Mouse (Mus musculus) kidney, embryonic 14.5 days (tissue): Measurements from ENCODE around the gene Mvp. TPM values are rescaled to one million over a fixed set of nuclear protein-coding genes. Genes with fewer than 3 reads are reported as not detected.

Experiments used
- ATAC-seq: fragments of 200-750 bp; cut with Nextera tagmentation; 2 replicates; pipeline ENCODE4 v1.8.0; 2017; ENCODE audit warnings: moderate number of reproducible peaks, mild to moderate bottlenecking, moderate TSS enrichment, moderate library complexity; ENCODE audit not compliant: low FRiP score, low TSS enrichment
- H3K27ac ChIP-seq: fragments of 300-500 bp; sonication (generic); 2 replicates; pipeline ENCODE4 v1.5.1; 2014; ENCODE audit warnings: low read depth, mild to moderate bottlenecking, low read length, moderate library complexity, mixed read lengths
- H3K27me3 ChIP-seq: fragments of 300-500 bp; sonication (generic); 2 replicates; pipeline ENCODE4 v1.6.1; 2014; ENCODE audit warnings: mild to moderate bottlenecking, low read length; ENCODE audit not compliant: control insufficient read depth, insufficient read depth
- H3K36me3 ChIP-seq: fragments of 300-500 bp; sonication (generic); 2 replicates; pipeline ENCODE4 v1.6.1; 2014; ENCODE audit warnings: low read length, mixed read lengths; ENCODE audit not compliant: control insufficient read depth, insufficient read depth
- H3K4me1 ChIP-seq: fragments of 300-500 bp; sonication (generic); 2 replicates; pipeline ENCODE4 v1.6.1; 2014; ENCODE audit warnings: low read length, mixed read lengths; ENCODE audit not compliant: control insufficient read depth, insufficient read depth
- H3K4me2 ChIP-seq: fragments of 300-500 bp; sonication (generic); replicated peaks from 2 replicates; pipeline ENCODE4 v1.6.1; 2014; ENCODE audit warnings: low read depth, mild to moderate bottlenecking, low read length
- H3K4me3 ChIP-seq: fragments of 300-500 bp; sonication (generic); 2 replicates; pipeline ENCODE4 v1.5.1; 2014; ENCODE audit warnings: mild to moderate bottlenecking, low read length
- H3K9ac ChIP-seq: fragments of 300-500 bp; sonication (generic); 2 replicates; pipeline ENCODE4 v1.6.1; 2014; ENCODE audit warnings: low read depth, mild to moderate bottlenecking, low read length, moderate library complexity
- H3K9me3 ChIP-seq: fragments of 300-500 bp; sonication (generic); 2 replicates; pipeline ENCODE4 v1.6.1; 2016; ENCODE audit warnings: low read length; ENCODE audit not compliant: control insufficient read depth
- WGBS: fragments of 180-500 bp; shearing (Covaris S2); extraction: QIAGEN DNeasy Blood & Tissue Kit; methylation state at CpG from one replicate; pipeline ENCODE4 v1.1.7; 2014; 5-methylcytosine and 5-hydroxymethylcytosine counted together
- polyA plus RNA-seq: library from polyadenylated mRNA; unstranded; fragments of >200 nt; fragmentation: Nextera tagmentation; extraction: Ambion mirVana; gene quantifications from 2 replicates; pipeline ENCODE4 v1.2.1, GENCODE M21; 2014

Gene Mvp
- polyA plus RNA-seq, 1 experiment from 2014 or later, result 9.7 TPM

GRCm38 (mm10) chr7:126986319-126986718, 28.1 kb downstream of the Mvp start:
- WGBS, result 45% methylated on average over 9 of the region's 9 CpGs
- Histone ChIP-seq H3K9ac (no peak overlapping the region), H3K4me3 (no peak overlapping the region), H3K9me3 (no peaks in the 10 kb centered on the region), H3K27me3 (no peaks in the 10 kb centered on the region), H3K4me1 (no peaks in the 10 kb centered on the region), H3K36me3 (no peaks in the 10 kb centered on the region; the same call in 1 of the 2 replicates), H3K27ac (no peak overlapping the region), H3K4me2 (no peak overlapping the region)
- ATAC-seq, result peak; percentile 59; the same call in 1 of the 2 replicates

- ATAC-seq, result no peak
- H3K4me2 ChIP-seq, result no peak overlapping the region
- WGBS, result 20% methylated on average over 10 of the region's 10 CpGs
- H3K9me3 ChIP-seq, result no peaks in the 10 kb centered on the region
- H3K27ac ChIP-seq, result no peak overlapping the region
- no peaks in the 10 kb centered on the region for H3K4me1 ChIP-seq
- no peak overlapping the region for H3K9ac ChIP-seq
- H3K4me3 ChIP-seq, result no peak overlapping the region
- H3K27me3 ChIP-seq, result no peaks in the 10 kb centered on the region
- H3K36me3 ChIP-seq, result peaks cover 10% of the 10 kb centered on the region
Measured at GRCm38 (mm10) chr7:126984667-126985444, 29.6 kb downstream of the Mvp start.

GRCm38 (mm10) chr7:126983113-126983512, 31.3 kb downstream of the Mvp start:
- Histone ChIP-seq H3K27ac (no peak overlapping the region), H3K4me3 (no peak overlapping the region), H3K4me1 (no peaks in the 10 kb centered on the region), H3K36me3 (peaks cover 27% of the 10 kb centered on the region), H3K9me3 (no peaks in the 10 kb centered on the region), H3K4me2 (no peak overlapping the region), H3K27me3 (no peaks in the 10 kb centered on the region), H3K9ac (no peak overlapping the region)
- no peak for ATAC-seq
- WGBS, result 67% methylated on average over 7 of the region's 7 CpGs

- H3K9me3 ChIP-seq, result no peaks in the 10 kb centered on the region
- no peak for ATAC-seq
- no peak overlapping the region for H3K4me2 ChIP-seq
- peaks cover 3% of the 10 kb centered on the region; the same call in 1 of the 2 replicates for H3K4me1 ChIP-seq
- 81% methylated on average over 4 of the region's 4 CpGs for whole genome bisulfite sequencing
- H3K36me3 ChIP-seq, result peaks cover 30% of the 10 kb centered on the region
- no peak overlapping the region for H3K9ac ChIP-seq
- H3K27me3 ChIP-seq, result no peaks in the 10 kb centered on the region
- no peak overlapping the region for H3K4me3 ChIP-seq
- H3K27ac ChIP-seq, result no peak overlapping the region
Measured at GRCm38 (mm10) chr7:126982054-126982453, 32.4 kb downstream of the Mvp start.

GRCm38 (mm10) chr7:126981601-126982000, 32.8 kb downstream of the Mvp start:
- Histone ChIP-seq H3K4me1 (peaks cover 4% of the 10 kb centered on the region; the same call in 1 of the 2 replicates), H3K4me3 (no peak overlapping the region), H3K4me2 (no peak overlapping the region), H3K9me3 (no peaks in the 10 kb centered on the region), H3K36me3 (peaks cover 30% of the 10 kb centered on the region), H3K9ac (no peak overlapping the region), H3K27me3 (no peaks in the 10 kb centered on the region), H3K27ac (no peak overlapping the region)
- ATAC-seq, result no peak
- WGBS, result 87% methylated on average over 2 of the region's 2 CpGs

GRCm38 (mm10) chr7:126978841-126979240, 35.6 kb downstream of the Mvp start:
- 87% methylated on average over 6 of the region's 6 CpGs for WGBS

GRCm38 (mm10) chr7:126976878-126977459, 37.5 kb downstream of the Mvp start:
- H3K9ac ChIP-seq, result peak overlapping the region; percentile 99
- ATAC-seq, result no peak
- peak overlapping the region; percentile 97; the same call in 1 of the 2 replicates for H3K27ac ChIP-seq
- H3K27me3 ChIP-seq, result no peaks in the 10 kb centered on the region
- WGBS, result 26% methylated on average over 14 of the region's 14 CpGs
- H3K36me3 ChIP-seq, result peaks cover 30% of the 10 kb centered on the region
- peak overlapping the region; percentile 58 for H3K4me2 ChIP-seq
- H3K9me3 ChIP-seq, result no peaks in the 10 kb centered on the region
- peaks cover 4% of the 10 kb centered on the region; the same call in 1 of the 2 replicates for H3K4me1 ChIP-seq
- peak overlapping the region; percentile 100 for H3K4me3 ChIP-seq

More at GRCm38 (mm10) chr7:126978841-126979240, 35.6 kb downstream of the Mvp start:
- Histone ChIP-seq H3K27me3 (no peaks in the 10 kb centered on the region), H3K9ac (no peak overlapping the region), H3K9me3 (no peaks in the 10 kb centered on the region), H3K4me1 (peaks cover 4% of the 10 kb centered on the region; the same call in 1 of the 2 replicates), H3K27ac (no peak overlapping the region), H3K4me3 (no peak overlapping the region), H3K4me2 (no peak overlapping the region), H3K36me3 (peaks cover 30% of the 10 kb centered on the region)
- ATAC-seq, result no peak

- H3K4me1 ChIP-seq, result peaks cover 4% of the 10 kb centered on the region; the same call in 1 of the 2 replicates
- under 1% methylated on average over 55 of the region's 55 CpGs for WGBS
- peak within 1 kb of the TSS; percentile 99 for H3K9ac ChIP-seq
- H3K4me2 ChIP-seq, result peak within 1 kb of the TSS; percentile 58
- no peaks in the 10 kb centered on the region for H3K27me3 ChIP-seq
- H3K4me3 ChIP-seq, result peak within 1 kb of the TSS; percentile 100
- peaks cover 30% of the 10 kb centered on the region for H3K36me3 ChIP-seq
- peak within 1 kb of the TSS; percentile 97 for H3K27ac ChIP-seq
- no peaks in the 10 kb centered on the region for H3K9me3 ChIP-seq
- peak; percentile 96 for ATAC-seq
Measured at GRCm38 (mm10) chr7:126975950-126976866, 38.2 kb downstream of the Mvp start, which contains the start of gene Cdiptos. TSS of gene Cdiptos (minus strand) at chr7:126976098.
